Mouse (Mus musculus): ENCODE results near the gene Evc.

DNA sequence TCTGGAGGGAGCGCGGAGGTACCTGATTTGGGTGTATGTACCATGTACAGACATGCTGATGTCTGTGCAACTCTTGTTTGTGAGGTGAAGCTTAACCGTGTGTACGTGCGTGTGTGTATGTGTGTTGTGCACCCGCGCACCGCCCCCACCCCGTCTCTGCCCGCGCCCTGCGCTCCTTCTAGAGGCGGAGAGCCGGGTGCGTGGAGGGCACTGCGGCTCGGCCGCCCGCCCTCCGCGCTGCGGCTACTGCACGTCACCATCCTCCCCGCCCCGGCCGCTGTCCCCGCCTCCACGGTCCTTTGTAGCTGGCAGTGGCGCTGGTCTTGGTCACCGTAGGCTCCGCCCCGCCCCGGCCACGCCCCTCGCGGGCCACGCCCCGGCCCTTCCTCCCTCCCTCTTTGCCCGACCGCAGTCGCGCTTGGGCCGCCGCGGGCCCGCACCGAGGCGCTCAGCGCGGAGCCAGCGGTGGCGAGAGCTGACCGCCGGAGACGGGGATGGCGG, 95.0 kb downstream of the Evc start, which contains the start of gene Crmp1:
- TF ChIP-seq POLR2A (IDR thresholded peaks at IDR 0.05; ENCODE audit: control insufficient read depth, extremely low read depth, insufficient read depth, low read length, poor library complexity) (no peak), CTCF (IDR thresholded peaks at IDR 0.05; ENCODE audit: borderline replicate concordance, control insufficient read depth, extremely low read depth, insufficient read depth, low read length, poor library complexity) (no peak)
